Mouse (Mus musculus) stomach, postnatal 0 days (tissue): Measurements from ENCODE around the gene Nob1. TPM values are rescaled to one million over a fixed set of nuclear protein-coding genes. Genes with fewer than 3 reads are reported as not detected.

ENCODE experiments used
- ATAC-seq: fragments of 200-750 bp; cut with Nextera tagmentation; 2 replicates; pipeline ENCODE4 v1.8.0; 2017; ENCODE audit not compliant: low FRiP score, low TSS enrichment
- DNase-seq: peaks from one replicate; pipeline ENCODE4 v3.0.0-alpha.2; 2016; ENCODE audit warnings: low spot score
- H3K27ac ChIP-seq: fragments of 300-500 bp; sonication (generic); replicated peaks from 2 replicates; pipeline ENCODE4 v1.5.1; 2014; ENCODE audit warnings: mild to moderate bottlenecking, control low read depth
- H3K27me3 ChIP-seq: fragments of 300-500 bp; sonication (generic); 2 replicates; pipeline ENCODE4 v1.6.1; 2014; ENCODE audit warnings: low read length; ENCODE audit not compliant: control insufficient read depth, insufficient read depth
- H3K36me3 ChIP-seq: fragments of 300-500 bp; sonication (generic); 2 replicates; pipeline ENCODE4 v1.6.1; 2014; ENCODE audit warnings: low read length, mixed read lengths; ENCODE audit not compliant: control insufficient read depth, insufficient read depth
- H3K4me1 ChIP-seq: fragments of 300-500 bp; sonication (generic); replicated peaks from 2 replicates; pipeline ENCODE4 v1.6.1; 2014; ENCODE audit warnings: antibody characterized with exemption; ENCODE audit not compliant: control insufficient read depth, insufficient read depth
- H3K4me2 ChIP-seq: fragments of 300-500 bp; sonication (generic); replicated peaks from 2 replicates; pipeline ENCODE4 v1.6.1; 2014; ENCODE audit warnings: low read depth, mild to moderate bottlenecking, control low read depth, moderate library complexity
- H3K4me3 ChIP-seq: fragments of 300-500 bp; sonication (generic); 2 replicates; pipeline ENCODE4 v1.5.1; 2014; ENCODE audit warnings: low read depth, low read length, control low read depth
- H3K9ac ChIP-seq: fragments of 300-500 bp; sonication (generic); 2 replicates; pipeline ENCODE4 v1.6.1; 2014; ENCODE audit warnings: mild to moderate bottlenecking, low read length, control low read depth, mixed read lengths
- H3K9me3 ChIP-seq: fragments of 300-500 bp; sonication (generic); 2 replicates; pipeline ENCODE4 v1.6.1; 2016; ENCODE audit warnings: low read length; ENCODE audit not compliant: control insufficient read depth
- CTCF ChIP-seq: IDR thresholded peaks from 2 replicates; pipeline ENCODE4 v1.5.1; 2016; ENCODE audit warnings: antibody characterized with exemption, low read depth, mild to moderate bottlenecking, moderate library complexity
- EP300 ChIP-seq: optimal IDR thresholded peaks from 2 replicates; pipeline ENCODE3; 2016; ENCODE audit warnings: antibody characterized with exemption
- WGBS: fragments of 180-500 bp; shearing (Covaris S2); extraction: QIAGEN DNeasy Blood & Tissue Kit; methylation state at CpG from one replicate; pipeline ENCODE4 v1.1.7; 2014; 5-methylcytosine and 5-hydroxymethylcytosine counted together
- polyA plus RNA-seq: library from polyadenylated mRNA; unstranded; fragments of >200 nt; fragmentation: Nextera tagmentation; extraction: Ambion mirVana; gene quantifications from 2 replicates; pipeline ENCODE4 v1.2.1, GENCODE M21; 2015

Nob1 gene
- polyA plus RNA-seq, 1 experiment from 2014 or later = 48.8 TPM

GRCm38 (mm10) chr8:107411391-107411790, 13.5 kb downstream of the Nob1 start:
- ATAC-seq (no peak), DNase-seq (peak; percentile 58)
- Histone ChIP-seq H3K4me3 (no peak overlapping the region), H3K27ac (no peak overlapping the region), H3K9me3 (no peaks in the 10 kb centered on the region), H3K9ac (no peak overlapping the region), H3K4me1 (no peaks in the 10 kb centered on the region), H3K36me3 (peaks cover 31% of the 10 kb centered on the region), H3K4me2 (no peak overlapping the region), H3K27me3 (no peaks in the 10 kb centered on the region)
- WGBS = 58% methylated on average over 4 of the region's 4 CpGs
- peak; percentile 84 for TF ChIP-seq CTCF
- no peak for TF ChIP-seq EP300

GRCm38 (mm10) chr8:107405935-107406334, 18.9 kb downstream of the Nob1 start:
- H3K4me2 ChIP-seq = no peak overlapping the region
- no peaks in the 10 kb centered on the region for H3K9me3 ChIP-seq
- no peak for DNase-seq
- no peak overlapping the region for H3K9ac ChIP-seq
- H3K4me1 ChIP-seq = no peaks in the 10 kb centered on the region
- peak overlapping the region; percentile 19 for H3K27ac ChIP-seq
- H3K27me3 ChIP-seq = no peaks in the 10 kb centered on the region
- ATAC-seq = peak; percentile 63
- 0 out of 2 replicates have a peak, but pooled peaks cover 9% of the 10 kb centered on the region for H3K36me3 ChIP-seq
- TF ChIP-seq EP300 (no peak), CTCF (no peak)
- 40% methylated on average over 3 of the region's 3 CpGs for WGBS
- H3K4me3 ChIP-seq = no peak overlapping the region

- no peak overlapping the region for H3K4me2 ChIP-seq
- no peak overlapping the region for H3K4me3 ChIP-seq
- H3K27ac ChIP-seq = peak overlapping the region; percentile 83
- H3K27me3 ChIP-seq = no peaks in the 10 kb centered on the region
- H3K9ac ChIP-seq = no peak overlapping the region
- no peaks in the 10 kb centered on the region for H3K36me3 ChIP-seq
- DNase-seq (no peak), ATAC-seq (no peak)
- 64% methylated on average over 4 of the region's 4 CpGs for WGBS
- H3K4me1 ChIP-seq = no peaks in the 10 kb centered on the region
- no peaks in the 10 kb centered on the region for H3K9me3 ChIP-seq
- TF ChIP-seq EP300 = no peak
These were observed 20.8 kb downstream of the Nob1 start for GRCm38 (mm10) chr8:107404057-107404456.

GRCm38 (mm10) chr8:107403038-107403781, 21.6 kb downstream of the Nob1 start, which contains the start of gene Nqo1:
Gene Nqo1 (minus strand): TSS chr8:107403206.
- H3K4me2 ChIP-seq = peak within 1 kb of the TSS; percentile 57
- ATAC-seq (peak; percentile 94), DNase-seq (peak; percentile 86)
- H3K4me1 ChIP-seq = no peaks in the 10 kb centered on the region
- H3K36me3 ChIP-seq = no peaks in the 10 kb centered on the region
- TF ChIP-seq EP300 = peak; percentile 43
- no peak for TF ChIP-seq CTCF
- no peaks in the 10 kb centered on the region for H3K9me3 ChIP-seq
- WGBS = 8% methylated on average over 22 of the region's 22 CpGs
- H3K9ac ChIP-seq = peak within 1 kb of the TSS; percentile 45; the same call in 1 of the 2 replicates
- H3K4me3 ChIP-seq = peak within 1 kb of the TSS; percentile 35
- no peaks in the 10 kb centered on the region for H3K27me3 ChIP-seq
- H3K27ac ChIP-seq = peak within 1 kb of the TSS; percentile 83

GRCm38 (mm10) chr8:107401866-107402265, 23.0 kb downstream of the Nob1 start:
- peak overlapping the region; percentile 35; the same call in 1 of the 2 replicates for H3K4me3 ChIP-seq
- DNase-seq (no peak), ATAC-seq (no peak)
- TF ChIP-seq EP300 = no peak
- TF ChIP-seq CTCF = no peak
- H3K27me3 ChIP-seq = no peaks in the 10 kb centered on the region
- WGBS = 73% methylated on average over 5 of the region's 5 CpGs
- no peaks in the 10 kb centered on the region for H3K36me3 ChIP-seq
- H3K9me3 ChIP-seq = no peaks in the 10 kb centered on the region
- H3K27ac ChIP-seq = peak overlapping the region; percentile 83
- H3K9ac ChIP-seq = peak overlapping the region; percentile 23; the same call in 1 of the 2 replicates
- H3K4me2 ChIP-seq = peak overlapping the region; percentile 57
- no peaks in the 10 kb centered on the region for H3K4me1 ChIP-seq

DNA sequence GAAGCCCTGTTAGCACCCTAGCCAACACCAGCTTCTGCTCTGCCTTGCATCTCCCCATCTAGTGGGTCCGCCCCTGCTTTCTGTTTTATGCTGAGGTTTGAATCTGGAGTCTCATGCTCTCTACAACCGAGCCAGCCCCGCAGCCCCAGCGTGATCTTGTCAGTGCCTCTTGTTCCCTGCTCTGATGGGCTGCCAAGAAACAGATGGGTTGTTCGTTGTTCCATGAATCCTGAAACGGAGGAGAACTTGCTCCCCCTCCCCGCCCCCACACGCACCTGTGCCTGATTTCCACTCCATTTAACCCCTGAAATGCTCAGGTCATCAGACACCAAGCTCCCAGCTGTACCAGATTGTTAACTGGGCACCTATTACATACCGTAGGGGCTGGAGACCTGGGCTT, 25.4 kb downstream of the Nob1 start:
- no peak for DNase-seq

More for the DNA sequence above, 25.4 kb downstream of the Nob1 start:
- H3K27me3 ChIP-seq = no peaks in the 10 kb centered on the region
- H3K4me3 ChIP-seq = no peak overlapping the region
- TF ChIP-seq EP300 (no peak), CTCF (no peak)
- no peak overlapping the region for H3K27ac ChIP-seq
- H3K9me3 ChIP-seq = no peaks in the 10 kb centered on the region
- WGBS = 39% methylated on average over 9 of the region's 9 CpGs
- H3K4me2 ChIP-seq = no peak overlapping the region
- H3K9ac ChIP-seq = no peak overlapping the region
- ATAC-seq = no peak
- no peaks in the 10 kb centered on the region for H3K4me1 ChIP-seq
- H3K36me3 ChIP-seq = no peaks in the 10 kb centered on the region
